Comparison of ENCODE assay signal across 11 mouse cellular contexts in the genomic region with DNA sequence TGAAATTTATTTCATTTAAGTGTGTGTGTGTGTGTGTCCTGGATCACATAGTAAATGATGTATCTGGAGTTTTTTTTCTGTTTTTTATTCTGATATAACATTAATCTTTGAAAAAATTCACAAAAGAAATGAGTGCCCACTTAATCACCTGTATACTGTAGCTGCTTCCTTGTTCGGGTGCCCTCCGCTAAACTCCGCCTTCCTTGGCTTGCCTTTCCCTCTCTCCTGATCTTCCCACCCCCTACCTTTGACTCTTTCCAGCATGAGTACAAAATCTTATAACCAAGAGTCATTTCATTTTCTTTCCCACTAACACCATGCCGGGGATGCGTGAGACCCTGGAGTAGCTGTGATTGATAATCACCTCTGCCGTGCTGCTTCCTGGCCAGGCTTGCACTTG. TPM values are rescaled to one million over a fixed set of nuclear protein-coding genes. Genes with fewer than 3 reads are reported as not detected.
A peak's percentile ranks its signal among the peaks of the same experiment; 100 is the strongest.
DNase-seq lines count a peak whose midpoint lies in the region; ATAC-seq and TF ChIP-seq lines count a peak whose summit lies in the region.
"Had no signal": no experiment of that assay in that cellular context is flagged by ENCODE, and none has a peak within 500 bp of the region (broad histone marks: within the 10 kb centered on the region; RNA-seq: fewer than 3 reads in every experiment).

No protein-coding gene starts in this region.

- no peak for TF ChIP-seq EP300 in liver, postnatal 0 days (IDR thresholded peaks at IDR 0.05; ENCODE audit: low read depth)

- H3K27ac ChIP-seq in forebrain, embryonic 10.5 days: peak overlapping the region; percentile 53
- no peak overlapping the region for H3K27ac ChIP-seq in forebrain, embryonic 16.5 days (ENCODE audit: low read length)
- H3K27ac ChIP-seq in liver, postnatal 0 days (ENCODE audit: low read depth): peak overlapping the region; percentile 86
- no peak overlapping the region for H3K27ac ChIP-seq in liver, embryonic 12.5 days
- peak overlapping the region; percentile 13; the same call in 1 of the 2 replicates for H3K27ac ChIP-seq in stomach, embryonic 16.5 days (ENCODE audit: low read length)
- H3K27ac ChIP-seq: limb, embryonic 15.5 days had no signal

- no peaks in the 10 kb centered on the region for H3K36me3 ChIP-seq in forebrain, embryonic 10.5 days (replicated peaks)
- no peaks in the 10 kb centered on the region for H3K36me3 ChIP-seq in forebrain, embryonic 16.5 days (ENCODE audit: control insufficient read depth, insufficient read depth)
- no peaks in the 10 kb centered on the region for H3K36me3 ChIP-seq in liver, postnatal 0 days (replicated peaks; ENCODE audit: insufficient read depth, low read length)
- no peaks in the 10 kb centered on the region for H3K36me3 ChIP-seq in liver, embryonic 12.5 days
- H3K36me3 ChIP-seq in stomach, embryonic 16.5 days (ENCODE audit: control insufficient read depth, insufficient read depth, low read length): no peaks in the 10 kb centered on the region
- H3K36me3 ChIP-seq: limb, embryonic 15.5 days; midbrain, embryonic 12.5 days had no signal

- H3K27me3 ChIP-seq in forebrain, embryonic 10.5 days (ENCODE audit: poor library complexity, severe bottlenecking): peaks cover 21% of the 10 kb centered on the region; the same call in 1 of the 2 replicates
- no peaks in the 10 kb centered on the region for H3K27me3 ChIP-seq in forebrain, embryonic 16.5 days (replicated peaks; ENCODE audit: control insufficient read depth, insufficient read depth, low read length)
- H3K27me3 ChIP-seq in liver, postnatal 0 days (ENCODE audit: insufficient read depth, low read length): no peaks in the 10 kb centered on the region
- no peaks in the 10 kb centered on the region; the same call in 1 of the 2 replicates for H3K27me3 ChIP-seq in liver, embryonic 12.5 days (replicated peaks)
- no peaks in the 10 kb centered on the region for H3K27me3 ChIP-seq in stomach, embryonic 16.5 days (ENCODE audit: control insufficient read depth, insufficient read depth, low read length)
- H3K27me3 ChIP-seq: limb, embryonic 15.5 days had no signal

- WGBS in forebrain, embryonic 10.5 days: 86% methylated on average over 6 of the region's 6 CpGs
- WGBS in forebrain, embryonic 16.5 days: 57% methylated on average over 6 of the region's 6 CpGs
- 74% methylated on average over 6 of the region's 6 CpGs for WGBS in liver, postnatal 0 days (ENCODE audit: insufficient replicate concordance)
- WGBS in liver, embryonic 12.5 days (ENCODE audit: insufficient replicate concordance): 75% methylated on average over 6 of the region's 6 CpGs
- WGBS in stomach, embryonic 16.5 days: 55% methylated on average over 6 of the region's 6 CpGs

- no peak overlapping the region for H3K4me3 ChIP-seq in forebrain, embryonic 10.5 days
- no peak overlapping the region for H3K4me3 ChIP-seq in forebrain, embryonic 16.5 days (replicated peaks; ENCODE audit: low read length)
- H3K4me3 ChIP-seq in liver, postnatal 0 days (ENCODE audit: low read depth, low read length): no peak overlapping the region
- H3K4me3 ChIP-seq in liver, embryonic 12.5 days: no peak overlapping the region
- no peak overlapping the region for H3K4me3 ChIP-seq in stomach, embryonic 16.5 days (replicated peaks; ENCODE audit: low read length)

- ATAC-seq in forebrain, embryonic 16.5 days: no peak
- 0 out of 2 replicates have a peak, but pooled peaks have one; percentile 14 for ATAC-seq in liver, postnatal 0 days
- ATAC-seq in liver, embryonic 12.5 days: no peak
- ATAC-seq in stomach, embryonic 16.5 days (ENCODE audit: insufficient read depth, low FRiP score): peak; percentile 43; the same call in 1 of the 2 replicates

- no peak overlapping the region for H3K4me2 ChIP-seq in forebrain, embryonic 16.5 days (ENCODE audit: low read length)
- no peak overlapping the region for H3K4me2 ChIP-seq in liver, postnatal 0 days (ENCODE audit: low read depth, low read length)
- H3K4me2 ChIP-seq in liver, embryonic 12.5 days: no peak overlapping the region
- no peak overlapping the region for H3K4me2 ChIP-seq in stomach, embryonic 16.5 days (ENCODE audit: low read depth, low read length)

- H3K9me3 ChIP-seq in forebrain, embryonic 10.5 days: no peaks in the 10 kb centered on the region
- no peaks in the 10 kb centered on the region for H3K9me3 ChIP-seq in forebrain, embryonic 16.5 days (ENCODE audit: control insufficient read depth, low read length)
- no peaks in the 10 kb centered on the region for H3K9me3 ChIP-seq in liver, postnatal 0 days (ENCODE audit: low read length)
- H3K9me3 ChIP-seq in liver, embryonic 12.5 days (replicated peaks): no peaks in the 10 kb centered on the region
- H3K9me3 ChIP-seq in stomach, embryonic 16.5 days (replicated peaks; ENCODE audit: control insufficient read depth, low read length): no peaks in the 10 kb centered on the region
- H3K9me3 ChIP-seq: limb, embryonic 15.5 days; midbrain, embryonic 12.5 days had no signal

- no peak overlapping the region for H3K9ac ChIP-seq in forebrain, embryonic 16.5 days (replicated peaks; ENCODE audit: low read depth, low read length)
- H3K9ac ChIP-seq in liver, postnatal 0 days (replicated peaks): 0 out of 2 replicates have a peak overlapping the region, but pooled peaks have one; percentile 26
- no peak overlapping the region for H3K9ac ChIP-seq in liver, embryonic 12.5 days
- H3K9ac ChIP-seq in stomach, embryonic 16.5 days (ENCODE audit: low read length): no peak overlapping the region; the same call in 1 of the 2 replicates
- H3K9ac ChIP-seq: limb, embryonic 15.5 days had no signal

- TF ChIP-seq CTCF in liver, postnatal 0 days (IDR thresholded peaks at IDR 0.05; ENCODE audit: low read depth): no peak

- DNase-seq in forebrain, embryonic 10.5 days (ENCODE audit: extremely low spot score, low spot score): no peak
- DNase-seq in liver, postnatal 0 days: no peak
- DNase-seq in kidney, postnatal 10 days: peak; percentile 27
- DNase-seq in thymus, adult 18-20 months: no peak
- DNase-seq in cerebellum, adult 9-11 months: no peak

- peaks cover 18% of the 10 kb centered on the region for H3K4me1 ChIP-seq in forebrain, embryonic 10.5 days
- peaks cover 15% of the 10 kb centered on the region for H3K4me1 ChIP-seq in forebrain, embryonic 16.5 days (replicated peaks; ENCODE audit: control insufficient read depth, insufficient read depth, low read length)
- H3K4me1 ChIP-seq in liver, postnatal 0 days (ENCODE audit: insufficient read depth): peaks cover 13% of the 10 kb centered on the region
- H3K4me1 ChIP-seq in liver, embryonic 12.5 days: peaks cover 6% of the 10 kb centered on the region
- peaks cover 6% of the 10 kb centered on the region; the same call in 1 of the 2 replicates for H3K4me1 ChIP-seq in stomach, embryonic 16.5 days (ENCODE audit: control insufficient read depth, insufficient read depth, low read length)

RNA-seq across cellular contexts. Expression of a gene that starts 0.5 kb away (rescaled TPM):
- polyA plus RNA-seq in forebrain, embryonic 10.5 days (2016; fragmentation: Nextera tagmentation; extraction: Ambion mirVana): 17.7 and 19.5 TPM in 2 replicates
- polyA plus RNA-seq in forebrain, embryonic 16.5 days (2015; fragmentation: Nextera tagmentation; extraction: Ambion mirVana): 65.5 and 70.7 TPM in 2 replicates
- 39.2 and 42.2 TPM in 2 replicates for polyA plus RNA-seq in liver, postnatal 0 days (2015; fragmentation: Nextera tagmentation; extraction: Ambion mirVana)
- polyA plus RNA-seq in liver, embryonic 12.5 days (2016; fragmentation: Nextera tagmentation; extraction: Ambion mirVana): 8.1 and 8.9 TPM in 2 replicates
- polyA plus RNA-seq in stomach, embryonic 16.5 days (2015; fragmentation: Nextera tagmentation; extraction: Ambion mirVana): 24.7 and 24.8 TPM in 2 replicates
- polyA plus RNA-seq: erythroblast, embryonic 14.5 days had no signal

RNA-seq across cellular contexts. Expression of a gene that starts 11.4 kb away (rescaled TPM):
- 11.2 and 13.5 TPM in 2 replicates for polyA plus RNA-seq in forebrain, embryonic 10.5 days (2016; fragmentation: Nextera tagmentation; extraction: Ambion mirVana)
- 10.2 and 11.7 TPM in 2 replicates for polyA plus RNA-seq in forebrain, embryonic 16.5 days (2015; fragmentation: Nextera tagmentation; extraction: Ambion mirVana)
- polyA plus RNA-seq in liver, postnatal 0 days (2015; fragmentation: Nextera tagmentation; extraction: Ambion mirVana): 17.2 and 18.0 TPM in 2 replicates
- 7.1 and 7.5 TPM in 2 replicates for polyA plus RNA-seq in liver, embryonic 12.5 days (2016; fragmentation: Nextera tagmentation; extraction: Ambion mirVana)
- polyA plus RNA-seq in stomach, embryonic 16.5 days (2015; fragmentation: Nextera tagmentation; extraction: Ambion mirVana): 10.4 and 11.2 TPM in 2 replicates
- polyA plus RNA-seq: erythroblast, embryonic 14.5 days had no signal

RNA-seq across cellular contexts. Expression of a gene that starts 36.5 kb away (rescaled TPM):
- polyA plus RNA-seq in forebrain, embryonic 10.5 days (2016; fragmentation: Nextera tagmentation; extraction: Ambion mirVana): 225 and 235 TPM in 2 replicates
- 173 and 174 TPM in 2 replicates for polyA plus RNA-seq in forebrain, embryonic 16.5 days (2015; fragmentation: Nextera tagmentation; extraction: Ambion mirVana)
- polyA plus RNA-seq in liver, postnatal 0 days (2015; fragmentation: Nextera tagmentation; extraction: Ambion mirVana): 126 and 134 TPM in 2 replicates
- 121 and 124 TPM in 2 replicates for polyA plus RNA-seq in liver, embryonic 12.5 days (2016; fragmentation: Nextera tagmentation; extraction: Ambion mirVana)
- 131 and 144 TPM in 2 replicates for polyA plus RNA-seq in stomach, embryonic 16.5 days (2015; fragmentation: Nextera tagmentation; extraction: Ambion mirVana)

RNA-seq across cellular contexts. Expression of a gene that starts 37.0 kb away (rescaled TPM):
- not detected in 2 replicates for polyA plus RNA-seq in forebrain, embryonic 10.5 days (2016; fragmentation: Nextera tagmentation; extraction: Ambion mirVana)
- not detected in 2 replicates for polyA plus RNA-seq in forebrain, embryonic 16.5 days (2015; fragmentation: Nextera tagmentation; extraction: Ambion mirVana)
- polyA plus RNA-seq in liver, postnatal 0 days (2015; fragmentation: Nextera tagmentation; extraction: Ambion mirVana): 1.9 and 2.0 TPM in 2 replicates
- polyA plus RNA-seq in liver, embryonic 12.5 days (2016; fragmentation: Nextera tagmentation; extraction: Ambion mirVana): 7.9 and 10.0 TPM in 2 replicates
- 63.5 and 80.8 TPM in 2 replicates for polyA plus RNA-seq in stomach, embryonic 16.5 days (2015; fragmentation: Nextera tagmentation; extraction: Ambion mirVana)
- polyA plus RNA-seq: limb, embryonic 15.5 days; midbrain, embryonic 12.5 days had no signal

RNA-seq across cellular contexts. Expression of a gene that starts 54.1 kb away (rescaled TPM):
- 10.1 and 10.2 TPM in 2 replicates for polyA plus RNA-seq in forebrain, embryonic 10.5 days (2016; fragmentation: Nextera tagmentation; extraction: Ambion mirVana)
- polyA plus RNA-seq in forebrain, embryonic 16.5 days (2015; fragmentation: Nextera tagmentation; extraction: Ambion mirVana): 4.2 and 9.2 TPM in 2 replicates
- 11.7 TPM in 2 replicates for polyA plus RNA-seq in liver, postnatal 0 days (2015; fragmentation: Nextera tagmentation; extraction: Ambion mirVana)
- polyA plus RNA-seq in liver, embryonic 12.5 days (2016; fragmentation: Nextera tagmentation; extraction: Ambion mirVana): 7.6 and 7.8 TPM in 2 replicates
- 196 and 225 TPM in 2 replicates for polyA plus RNA-seq in stomach, embryonic 16.5 days (2015; fragmentation: Nextera tagmentation; extraction: Ambion mirVana)
- polyA plus RNA-seq: erythroblast, embryonic 14.5 days had no signal

Comparison
In these comparisons a context has a peak if more than half of its experiments do, and no peak if none do; other contexts are left out.
1. H3K27ac ChIP-seq: peak in forebrain, embryonic 10.5 days (single experiment), liver, postnatal 0 days (single experiment) and stomach, embryonic 16.5 days (single experiment); none in forebrain, embryonic 16.5 days (single experiment) and liver, embryonic 12.5 days (single experiment).
2. ATAC-seq: peak in liver, postnatal 0 days (single experiment) and stomach, embryonic 16.5 days (single experiment); none in forebrain, embryonic 16.5 days (single experiment) and liver, embryonic 12.5 days (single experiment).